Mouse (Mus musculus) bone marrow, adult 2 months (tissue): ENCODE measurements around the gene Ldb2.

ENCODE experiments used
- CTCF ChIP-seq: fragments of 200-500 bp; IDR thresholded peaks from 2 replicates; pipeline ENCODE4 v1.5.1; 2011; ENCODE audit warnings: low read length, control low read depth; ENCODE audit not compliant: control insufficient read depth, insufficient read depth
- POLR2A ChIP-seq: fragments of 200-500 bp; IDR thresholded peaks from 2 replicates; pipeline ENCODE4 v1.6.1; 2011; ENCODE audit warnings: low read depth, mild to moderate bottlenecking, control low read depth, low read length, borderline replicate concordance; ENCODE audit not compliant: control insufficient read depth

DNA sequence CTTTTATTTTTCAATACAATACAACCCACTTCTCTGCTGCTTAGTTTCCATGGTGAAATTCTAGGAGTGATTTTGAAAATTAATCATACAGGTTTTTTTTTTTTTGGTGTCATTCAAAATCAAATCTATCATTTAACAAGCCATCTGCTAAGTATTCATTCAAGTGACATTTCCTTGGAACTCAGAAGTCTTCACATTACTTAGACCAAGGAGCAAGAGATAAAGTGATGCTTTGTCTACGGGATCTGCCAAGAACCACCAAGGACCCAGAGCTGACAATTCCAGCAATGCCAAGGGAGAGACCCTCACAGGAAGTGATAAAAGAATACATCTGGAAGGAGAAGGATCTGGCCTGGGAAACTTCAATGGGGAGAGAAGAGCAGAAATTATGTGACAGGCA is 270.5 kb downstream of the Ldb2 start:
- TF ChIP-seq CTCF (no peak), POLR2A (no peak)
